Mouse (Mus musculus) intestine, embryonic 15.5 days (tissue): ENCODE measurements at regions not wholly inside any gene's neighbourhood (a gene's known extent, or its start where the extent isn't known, plus 50 kb on each side); places are given as distances from the start of the nearest gene placed in this dataset.

Experiments used
- ATAC-seq: fragments of 200-750 bp; cut with Nextera tagmentation; 2 replicates; pipeline ENCODE4 v1.8.0; 2017; ENCODE audit warnings: moderate TSS enrichment, moderate library complexity
- H3K27ac ChIP-seq: fragments of 300-500 bp; sonication (generic); 2 replicates; pipeline ENCODE4 v1.5.1; 2015; ENCODE audit warnings: mild to moderate bottlenecking, inconsistent platforms
- H3K27me3 ChIP-seq: fragments of 300-500 bp; sonication (generic); replicated peaks from 2 replicates; pipeline ENCODE4 v1.6.1; 2015; ENCODE audit warnings: inconsistent platforms
- H3K36me3 ChIP-seq: fragments of 300-500 bp; sonication (generic); 2 replicates; pipeline ENCODE4 v1.6.1; 2015; ENCODE audit warnings: inconsistent platforms
- H3K4me1 ChIP-seq: fragments of 300-500 bp; sonication (generic); replicated peaks from 2 replicates; pipeline ENCODE4 v1.6.1; 2015; ENCODE audit warnings: inconsistent platforms
- H3K4me2 ChIP-seq: fragments of 300-500 bp; sonication (generic); replicated peaks from 2 replicates; pipeline ENCODE4 v1.6.1; 2015; ENCODE audit warnings: mild to moderate bottlenecking, inconsistent platforms
- H3K4me3 ChIP-seq: fragments of 300-500 bp; sonication (generic); replicated peaks from 2 replicates; pipeline ENCODE4 v1.5.1; 2015; ENCODE audit warnings: inconsistent platforms
- H3K9ac ChIP-seq: fragments of 300-500 bp; sonication (generic); 2 replicates; pipeline ENCODE4 v1.6.1; 2015; ENCODE audit warnings: inconsistent platforms
- H3K9me3 ChIP-seq: fragments of 300-500 bp; sonication (generic); 2 replicates; pipeline ENCODE4 v1.6.1; 2016; ENCODE audit warnings: inconsistent platforms
- WGBS: fragments of 180-500 bp; shearing (Covaris S2); methylation state at CpG from one replicate; pipeline ENCODE4 v1.1.7; 2015; 5-methylcytosine and 5-hydroxymethylcytosine counted together

DNA sequence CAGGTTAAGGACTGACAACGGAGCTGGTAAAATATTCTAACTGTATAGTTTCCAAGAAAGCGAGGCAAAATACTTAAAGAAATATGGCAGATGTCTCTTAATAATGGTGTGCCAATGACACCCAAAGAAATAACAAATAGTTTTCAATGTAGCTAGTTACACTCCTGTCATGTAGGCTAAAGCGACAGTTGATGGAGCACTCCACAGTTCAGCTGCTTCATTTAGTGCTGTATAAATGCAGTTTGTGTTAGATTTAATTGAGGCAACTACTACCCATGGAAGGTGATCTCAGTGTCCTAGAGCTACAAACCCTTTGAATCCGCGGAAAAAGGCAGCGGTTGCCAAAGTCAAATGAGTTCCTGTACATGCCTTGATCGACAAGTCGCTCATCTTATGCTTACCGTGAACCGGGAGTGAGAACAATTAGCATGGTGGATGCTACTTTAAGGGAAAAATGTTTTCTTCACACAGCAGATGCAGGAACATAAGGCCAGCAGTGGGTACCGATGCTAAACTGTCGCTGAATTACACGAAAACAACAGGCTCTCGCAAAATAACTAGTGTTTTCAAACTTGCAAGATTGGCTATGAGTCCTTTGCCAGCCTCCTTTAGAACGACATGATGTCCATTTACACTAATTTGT is 961.4 kb downstream of the Mat2b start:
- 89% methylated on average over 15 of the region's 15 CpGs for WGBS
- ATAC-seq: no peak
- no peaks in the 10 kb centered on the region for H3K4me1 ChIP-seq
- no peak overlapping the region for H3K9ac ChIP-seq
- no peak overlapping the region for H3K4me3 ChIP-seq
- no peak overlapping the region for H3K4me2 ChIP-seq
- H3K36me3 ChIP-seq: no peaks in the 10 kb centered on the region
- H3K9me3 ChIP-seq: no peaks in the 10 kb centered on the region
- H3K27me3 ChIP-seq: no peaks in the 10 kb centered on the region
- no peak overlapping the region for H3K27ac ChIP-seq

DNA sequence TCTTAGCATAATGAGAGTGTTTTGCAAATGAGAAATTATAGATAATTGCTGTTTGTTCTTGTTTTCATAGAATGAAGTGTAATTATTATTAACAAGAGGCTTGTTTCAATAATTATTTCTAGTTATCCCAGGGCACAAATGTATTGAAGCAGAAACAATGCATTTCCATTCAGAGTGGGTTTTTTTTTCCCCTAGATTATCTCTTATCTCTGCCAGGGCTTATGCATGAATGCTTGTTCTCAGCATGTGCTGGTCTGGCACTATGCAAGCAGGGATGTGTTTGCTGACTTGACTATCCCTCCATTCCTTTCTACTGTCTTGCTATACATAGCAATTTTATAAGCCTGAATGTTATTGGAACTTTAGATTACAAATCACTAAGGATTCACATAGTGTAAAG is 971.4 kb downstream of the Mat2b start:
- no peak overlapping the region for H3K4me3 ChIP-seq
- no peak overlapping the region for H3K9ac ChIP-seq
- no peak for ATAC-seq
- no peaks in the 10 kb centered on the region for H3K4me1 ChIP-seq
- H3K9me3 ChIP-seq: no peaks in the 10 kb centered on the region
- H3K27me3 ChIP-seq: no peaks in the 10 kb centered on the region
- H3K36me3 ChIP-seq: no peaks in the 10 kb centered on the region
- H3K4me2 ChIP-seq: no peak overlapping the region
- H3K27ac ChIP-seq: no peak overlapping the region

DNA sequence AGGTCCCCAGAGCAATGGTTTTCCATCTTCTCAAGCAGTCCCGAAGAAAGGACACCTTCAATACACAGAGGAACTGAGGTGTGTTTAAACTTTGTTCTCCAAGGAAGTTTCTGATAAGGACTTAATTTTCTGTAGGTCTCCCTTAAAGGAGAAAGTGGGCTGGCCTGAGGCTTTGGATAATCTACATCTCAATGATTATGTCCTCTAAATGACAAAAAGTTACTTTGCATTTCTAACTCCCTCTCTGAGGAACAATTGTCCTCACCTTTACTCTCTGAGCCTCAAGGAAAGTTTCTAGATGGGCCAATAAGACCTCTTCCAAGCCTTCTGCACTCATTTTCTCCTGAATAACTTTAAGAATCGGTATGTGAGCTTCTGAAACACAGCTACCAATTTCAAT is 1016.5 kb downstream of the Mat2b start:
- no peak for ATAC-seq
- Histone ChIP-seq H3K36me3 (no peaks in the 10 kb centered on the region), H3K9ac (no peak overlapping the region), H3K27me3 (no peaks in the 10 kb centered on the region), H3K27ac (no peak overlapping the region), H3K4me3 (no peak overlapping the region), H3K4me2 (no peak overlapping the region), H3K4me1 (no peaks in the 10 kb centered on the region), H3K9me3 (no peaks in the 10 kb centered on the region)
- 88% methylated on average over 2 of the region's 2 CpGs for WGBS

DNA sequence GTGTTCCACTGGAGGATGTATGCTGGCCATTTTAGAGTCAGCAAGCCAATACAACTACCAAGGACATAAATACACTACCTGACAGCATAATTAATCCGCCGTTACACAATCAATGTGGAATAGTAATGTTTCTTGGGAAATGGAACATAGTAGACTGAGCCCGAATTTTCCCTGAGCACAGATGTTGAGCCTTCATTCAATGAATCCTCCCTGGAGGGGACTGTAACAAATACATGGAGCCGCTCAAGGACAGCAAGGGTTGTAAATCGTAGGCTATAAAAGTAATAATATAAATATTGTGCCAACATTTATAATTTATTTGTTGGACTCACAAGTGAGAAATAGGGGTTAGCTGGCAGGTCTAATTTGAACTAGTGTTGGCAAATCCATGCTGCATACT is 1041.4 kb downstream of the Mat2b start:
- Histone ChIP-seq H3K4me3 (no peak overlapping the region), H3K9ac (no peak overlapping the region), H3K9me3 (no peaks in the 10 kb centered on the region), H3K27me3 (no peaks in the 10 kb centered on the region), H3K36me3 (no peaks in the 10 kb centered on the region), H3K4me2 (no peak overlapping the region), H3K4me1 (no peaks in the 10 kb centered on the region), H3K27ac (no peak overlapping the region)
- WGBS: 84% methylated on average over 5 of the region's 5 CpGs
- no peak for ATAC-seq

DNA sequence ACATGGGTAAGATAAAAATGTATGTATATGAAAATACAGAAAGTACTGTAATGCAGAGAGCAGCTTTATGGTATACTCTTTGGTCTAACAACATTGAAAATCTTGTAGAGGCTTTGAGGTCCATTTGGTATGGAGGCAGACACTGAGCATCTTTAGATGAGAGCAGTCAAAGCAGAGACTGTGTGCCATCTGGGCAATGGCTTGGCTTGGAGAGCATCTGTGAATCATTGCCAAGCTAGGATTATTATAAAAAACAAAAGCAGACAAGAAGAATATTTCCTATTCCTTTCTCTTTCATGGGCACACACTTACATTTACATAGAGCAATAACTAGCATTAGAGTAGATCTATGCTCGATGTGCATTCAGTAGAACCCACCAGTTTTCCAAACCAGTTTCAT is 1075.6 kb downstream of the Mat2b start:
- 93% methylated on average over 1 of the region's 1 CpGs for WGBS
- H3K36me3 ChIP-seq: no peaks in the 10 kb centered on the region
- no peak overlapping the region for H3K9ac ChIP-seq
- H3K9me3 ChIP-seq: no peaks in the 10 kb centered on the region
- ATAC-seq: no peak
- no peak overlapping the region for H3K27ac ChIP-seq
- H3K4me2 ChIP-seq: no peak overlapping the region
- no peaks in the 10 kb centered on the region for H3K4me1 ChIP-seq
- H3K27me3 ChIP-seq: no peaks in the 10 kb centered on the region
- H3K4me3 ChIP-seq: no peak overlapping the region

DNA sequence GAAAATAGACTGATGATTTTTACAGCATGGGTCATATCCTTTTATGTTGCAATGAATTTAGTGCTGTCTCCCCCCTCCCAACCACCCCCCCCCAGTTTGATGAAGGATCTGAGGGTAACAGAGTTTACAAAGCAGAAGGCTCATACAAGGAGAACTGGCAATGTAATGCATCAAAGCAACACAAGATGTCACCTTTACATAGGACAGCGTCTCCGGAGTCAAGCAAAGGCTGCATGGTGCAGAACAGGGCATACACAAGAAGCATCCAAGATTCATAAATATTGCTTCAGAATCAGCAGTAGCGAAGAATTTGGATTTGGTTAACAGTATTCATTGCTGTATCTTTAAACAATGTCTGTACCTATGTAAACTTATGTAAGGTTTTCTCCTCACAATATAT is 1079.2 kb downstream of the Mat2b start:
- no peaks in the 10 kb centered on the region for H3K27me3 ChIP-seq
- H3K4me3 ChIP-seq: no peak overlapping the region
- H3K9me3 ChIP-seq: no peaks in the 10 kb centered on the region
- no peak overlapping the region for H3K9ac ChIP-seq
- 65% methylated on average over 3 of the region's 3 CpGs for WGBS
- no peaks in the 10 kb centered on the region for H3K36me3 ChIP-seq
- no peaks in the 10 kb centered on the region for H3K4me1 ChIP-seq
- H3K4me2 ChIP-seq: no peak overlapping the region
- H3K27ac ChIP-seq: no peak overlapping the region
- no peak for ATAC-seq

DNA sequence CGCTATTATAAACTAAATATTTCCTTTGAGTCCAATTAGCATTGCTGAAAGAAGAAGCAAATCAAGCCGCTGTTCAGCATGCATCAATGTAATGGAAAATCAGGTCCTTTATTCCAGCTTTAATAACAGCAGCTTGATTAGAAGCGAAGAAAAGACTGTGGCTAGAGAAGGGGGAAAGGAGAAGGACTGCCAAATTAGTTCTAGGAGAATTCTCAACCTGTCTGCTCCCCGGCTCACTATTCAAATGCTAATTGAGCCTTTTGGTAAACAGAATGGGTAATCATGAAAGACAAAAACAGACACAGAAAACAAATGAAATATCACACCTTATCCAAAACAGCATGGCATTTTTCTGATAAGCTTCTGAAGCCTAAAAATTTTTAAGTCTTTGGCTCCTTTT is 1098.5 kb downstream of the Mat2b start:
- Histone ChIP-seq H3K9me3 (no peaks in the 10 kb centered on the region), H3K4me1 (no peaks in the 10 kb centered on the region), H3K4me3 (no peak overlapping the region), H3K27me3 (no peaks in the 10 kb centered on the region), H3K27ac (no peak overlapping the region), H3K4me2 (no peak overlapping the region), H3K9ac (no peak overlapping the region), H3K36me3 (no peaks in the 10 kb centered on the region)
- ATAC-seq: no peak
- 46% methylated on average over 4 of the region's 4 CpGs for WGBS

DNA sequence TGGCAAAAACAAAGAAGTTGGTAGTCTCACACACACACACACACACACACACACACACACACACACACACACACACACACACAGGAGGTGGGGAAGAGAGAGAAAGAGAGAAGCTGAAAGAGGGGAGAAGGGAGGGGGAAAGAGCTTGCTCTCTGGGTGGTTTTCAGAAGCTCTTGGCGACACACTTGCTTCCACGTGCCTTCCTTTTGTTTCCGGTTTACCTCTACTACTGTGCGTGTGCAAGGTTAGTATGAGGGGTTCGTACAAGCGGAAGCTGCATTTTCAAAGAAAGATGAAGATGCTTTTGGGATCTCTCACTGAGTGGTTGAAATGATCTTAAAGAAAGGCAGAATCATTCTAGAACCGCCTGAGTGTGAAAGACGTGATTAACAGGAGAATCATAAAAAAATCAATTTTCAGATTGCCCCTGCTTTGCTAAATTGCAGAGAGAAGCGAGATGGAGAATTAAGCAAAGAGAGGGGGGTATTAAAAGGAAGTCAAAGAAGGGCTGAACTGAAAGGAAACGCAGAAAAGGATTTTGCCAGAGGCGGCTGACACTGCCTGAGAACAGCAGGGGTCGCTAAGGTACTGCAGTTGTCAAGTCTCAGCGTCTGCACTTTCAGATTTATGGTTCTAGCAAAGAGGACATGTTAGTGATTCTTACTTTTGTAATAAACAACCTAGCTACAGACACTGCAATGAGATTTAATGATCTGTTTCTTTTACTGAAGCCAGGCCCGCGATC is 1106.2 kb downstream of the Mat2b start:
- peak; percentile 68 for ATAC-seq
- Histone ChIP-seq H3K27ac (no peak overlapping the region), H3K36me3 (no peaks in the 10 kb centered on the region), H3K4me3 (no peak overlapping the region), H3K27me3 (no peaks in the 10 kb centered on the region), H3K4me1 (no peaks in the 10 kb centered on the region), H3K4me2 (peak overlapping the region; percentile 47), H3K9ac (no peak overlapping the region), H3K9me3 (no peaks in the 10 kb centered on the region)
- WGBS: 12% methylated on average over 15 of the region's 15 CpGs

DNA sequence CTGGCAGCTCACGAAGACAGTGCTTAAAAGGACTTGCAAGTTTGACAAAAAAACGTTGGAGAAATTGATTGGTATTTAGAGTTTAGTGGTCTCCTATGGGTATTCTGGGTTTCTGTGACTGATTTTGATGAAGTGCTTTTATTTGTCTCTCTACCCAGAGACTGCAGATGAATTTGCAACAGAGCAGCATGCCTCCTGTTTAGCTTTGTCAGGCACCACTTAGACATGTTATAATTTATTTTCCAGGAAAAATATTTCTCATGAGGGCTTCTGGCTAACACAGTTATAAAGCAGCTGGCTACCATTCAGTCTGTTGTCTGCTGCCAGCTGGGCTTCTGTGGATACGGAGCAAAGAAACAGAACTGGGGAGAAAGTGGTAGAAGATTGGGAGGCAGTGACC is 1136.7 kb downstream of the Mat2b start:
- Histone ChIP-seq H3K4me1 (no peaks in the 10 kb centered on the region), H3K4me3 (no peak overlapping the region), H3K27ac (no peak overlapping the region), H3K36me3 (no peaks in the 10 kb centered on the region), H3K9me3 (no peaks in the 10 kb centered on the region), H3K27me3 (no peaks in the 10 kb centered on the region), H3K4me2 (no peak overlapping the region), H3K9ac (no peak overlapping the region)
- WGBS: 30% methylated on average over 3 of the region's 3 CpGs
- no peak for ATAC-seq

DNA sequence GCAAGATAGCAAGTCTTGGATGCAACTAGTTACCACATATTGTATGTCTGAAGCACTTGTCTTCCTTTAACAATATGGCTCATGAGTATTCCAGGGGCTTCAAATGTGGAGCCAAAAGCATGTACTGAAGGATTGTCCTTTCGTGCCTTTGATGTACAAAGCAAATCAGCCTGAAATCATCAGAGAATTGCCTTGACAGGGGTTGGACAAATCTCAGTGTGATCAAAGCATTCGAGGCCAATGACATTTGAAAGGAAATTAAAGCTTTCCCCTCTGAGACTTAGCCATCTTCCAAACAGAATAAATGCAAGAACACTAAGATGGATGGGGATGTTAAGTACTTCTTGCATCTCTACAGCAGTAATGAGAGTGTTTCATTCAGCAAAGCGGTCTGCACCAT is 1144.9 kb downstream of the Mat2b start:
- no peak overlapping the region for H3K4me3 ChIP-seq
- H3K27ac ChIP-seq: no peak overlapping the region
- no peaks in the 10 kb centered on the region for H3K4me1 ChIP-seq
- 73% methylated on average over 3 of the region's 3 CpGs for WGBS
- no peaks in the 10 kb centered on the region for H3K27me3 ChIP-seq
- H3K9ac ChIP-seq: no peak overlapping the region
- no peaks in the 10 kb centered on the region for H3K36me3 ChIP-seq
- no peak overlapping the region for H3K4me2 ChIP-seq
- no peak for ATAC-seq
- no peaks in the 10 kb centered on the region for H3K9me3 ChIP-seq

DNA sequence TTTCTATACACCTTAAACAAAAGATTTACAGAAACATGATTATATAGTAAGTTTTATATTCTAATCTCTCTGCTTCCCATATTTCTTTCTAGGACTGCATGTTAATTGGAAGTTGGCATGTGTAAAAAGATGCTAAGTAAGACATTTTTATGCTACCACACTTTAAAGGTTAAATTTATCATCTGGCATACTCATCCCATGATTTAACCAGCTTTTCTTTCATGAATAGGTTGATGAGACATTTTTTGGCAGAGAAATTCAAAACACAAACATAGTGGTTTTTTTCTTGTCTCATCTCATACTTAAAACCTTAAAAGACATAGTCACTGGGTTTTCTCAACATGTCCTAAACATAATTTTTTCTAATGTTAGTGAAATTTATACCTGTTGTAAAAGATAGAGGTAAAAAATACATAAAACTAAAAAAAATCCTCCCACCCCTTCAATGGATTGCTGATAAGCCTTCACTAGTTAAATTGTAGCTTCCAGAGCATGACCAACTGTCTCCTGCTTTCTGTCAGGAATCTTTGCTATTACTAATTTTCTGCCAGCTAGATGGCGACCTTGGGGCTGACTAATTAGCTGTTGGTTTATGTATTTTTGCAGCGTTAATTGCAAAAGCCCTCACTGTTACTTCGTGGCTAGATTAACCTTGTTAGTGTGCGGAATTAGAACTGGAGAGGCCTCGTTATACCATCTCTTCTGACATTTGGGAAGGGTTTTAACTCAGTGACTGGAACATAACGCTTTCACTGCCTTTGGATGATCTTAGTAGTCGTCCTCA is 1169.9 kb downstream of the Mat2b start:
- ATAC-seq: no peak
- no peak overlapping the region for H3K4me2 ChIP-seq
- no peaks in the 10 kb centered on the region for H3K36me3 ChIP-seq
- H3K4me1 ChIP-seq: no peaks in the 10 kb centered on the region
- no peaks in the 10 kb centered on the region for H3K9me3 ChIP-seq
- H3K9ac ChIP-seq: no peak overlapping the region
- H3K27ac ChIP-seq: no peak overlapping the region
- 57% methylated on average over 7 of the region's 7 CpGs for WGBS
- no peaks in the 10 kb centered on the region for H3K27me3 ChIP-seq
- H3K4me3 ChIP-seq: no peak overlapping the region

DNA sequence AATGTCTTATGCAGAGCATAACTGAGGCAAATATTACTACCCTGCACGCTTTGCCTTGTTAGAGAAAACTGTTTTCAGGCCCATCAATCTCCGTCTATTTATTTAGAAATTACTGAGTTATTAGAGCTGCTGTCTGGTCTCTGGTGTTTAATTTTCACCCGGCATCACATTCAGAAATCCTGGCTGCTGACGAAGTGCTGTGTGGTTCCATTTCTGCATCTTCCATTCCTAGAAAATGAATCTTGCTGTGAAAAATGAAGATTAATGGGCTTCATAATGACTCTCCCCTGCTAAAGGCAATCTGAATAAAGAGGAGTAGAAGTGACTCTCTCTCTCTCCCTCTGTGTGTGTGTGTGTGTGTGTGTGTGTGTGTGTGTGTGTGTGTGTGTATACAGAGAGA is 1199.8 kb downstream of the Mat2b start:
- Histone ChIP-seq H3K4me3 (no peak overlapping the region), H3K27ac (no peak overlapping the region), H3K36me3 (no peaks in the 10 kb centered on the region), H3K4me1 (no peaks in the 10 kb centered on the region), H3K9me3 (no peaks in the 10 kb centered on the region), H3K4me2 (no peak overlapping the region), H3K9ac (no peak overlapping the region), H3K27me3 (no peaks in the 10 kb centered on the region)
- WGBS: 38% methylated on average over 4 of the region's 4 CpGs
- no peak for ATAC-seq

DNA sequence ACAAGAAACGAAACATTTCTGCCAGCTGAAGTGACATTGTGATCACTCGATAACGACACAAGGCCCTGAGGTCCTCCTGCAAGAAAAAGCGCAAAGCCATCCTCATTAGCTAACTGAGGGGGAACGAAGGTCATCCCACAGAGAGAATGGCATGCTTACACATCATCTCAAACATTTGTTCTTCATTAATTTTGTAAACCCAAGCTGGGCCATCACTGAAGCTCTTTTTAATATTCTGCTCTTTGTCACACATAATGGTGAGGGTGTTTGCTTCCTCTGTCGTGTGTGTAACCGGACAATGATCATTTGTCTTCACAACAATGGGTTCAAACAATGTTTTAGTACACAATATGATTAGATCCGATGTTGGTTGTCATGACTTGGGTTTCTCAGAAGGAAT is 1217.9 kb downstream of the Mat2b start:
- Histone ChIP-seq H3K27ac (no peak overlapping the region), H3K9ac (no peak overlapping the region), H3K36me3 (no peaks in the 10 kb centered on the region), H3K4me3 (no peak overlapping the region), H3K9me3 (no peaks in the 10 kb centered on the region), H3K4me1 (no peaks in the 10 kb centered on the region), H3K27me3 (no peaks in the 10 kb centered on the region), H3K4me2 (no peak overlapping the region)
- 76% methylated on average over 8 of the region's 8 CpGs for WGBS
- no peak for ATAC-seq
